Mouse (Mus musculus) spleen, adult 2 months (tissue): ENCODE results near the gene Efhd1.

Experiments used
- CTCF ChIP-seq: fragments of 200-500 bp; IDR thresholded peaks from 2 replicates; pipeline ENCODE4 v1.5.1; 2011; ENCODE audit warnings: mild to moderate bottlenecking, inconsistent platforms; ENCODE audit not compliant: insufficient read depth, insufficient read length, insufficient replicate concordance; ENCODE audit errors: extremely low read depth
- POLR2A ChIP-seq: fragments of 200-500 bp; IDR thresholded peaks from 2 replicates; pipeline ENCODE4 v1.6.1; 2011; ENCODE audit warnings: low read depth, low read length, inconsistent platforms

GRCm38 (mm10) chr1:87232197-87232596, 32.0 kb upstream of the Efhd1 start:
- TF ChIP-seq CTCF (no peak), POLR2A (no peak)
